Mouse (Mus musculus): Measurements from ENCODE around the gene Zfp809. TPM values are rescaled to one million over a fixed set of nuclear protein-coding genes. Genes with fewer than 3 reads are reported as not detected.

Zfp809 gene
- polyA plus RNA-seq, 1 experiment from 2014 or later, result 10.6 TPM

GRCm38 (mm10) chr9:22278733-22279132, 53.2 kb downstream of the Zfp809 start:
- Histone ChIP-seq H3K27ac (no peak overlapping the region), H3K36me3 (peaks cover 86% of the 10 kb centered on the region), H3K4me2 (replicated peaks) (no peak overlapping the region), H3K9me3 (peaks cover 70% of the 10 kb centered on the region), H3K4me3 (no peak overlapping the region), H3K4me1 (no peaks in the 10 kb centered on the region), H3K9ac (no peak overlapping the region), H3K27me3 (replicated peaks) (no peaks in the 10 kb centered on the region)
- ATAC-seq (ENCODE audit: low FRiP score, low read depth), result no peak
- WGBS, result 97% methylated on average over 4 of the region's 4 CpGs

Other genes starting within 250 kb of the Zfp809 start
- 2.0 and 2.8 TPM in 2 replicates for gene Rgl3, start 236.3 kb upstream of the Zfp809 start, polyA plus RNA-seq (2016; fragmentation: Nextera tagmentation; extraction: Ambion mirVana)
- gene Ccdc151, start 223.1 kb upstream of the Zfp809 start, polyA plus RNA-seq (2016; fragmentation: Nextera tagmentation; extraction: Ambion mirVana), result 2.7 and 3.6 TPM in 2 replicates
- 104 and 109 TPM in 2 replicates for gene Prkcsh, start 222.9 kb upstream of the Zfp809 start, polyA plus RNA-seq (2016; fragmentation: Nextera tagmentation; extraction: Ambion mirVana)
- 73.5 and 77.9 TPM in 2 replicates for gene Elavl3, start 173.7 kb upstream of the Zfp809 start, polyA plus RNA-seq (2016; fragmentation: Nextera tagmentation; extraction: Ambion mirVana)
- gene Gm49318, start 154.5 kb upstream of the Zfp809 start, polyA plus RNA-seq (2016; fragmentation: Nextera tagmentation; extraction: Ambion mirVana), result not detected in 2 replicates
- 19.6 and 20.7 TPM in 2 replicates for gene Zfp653, start 154.3 kb upstream of the Zfp809 start, polyA plus RNA-seq (2016; fragmentation: Nextera tagmentation; extraction: Ambion mirVana)
- gene Ecsit, start 140.3 kb upstream of the Zfp809 start, polyA plus RNA-seq (2016; fragmentation: Nextera tagmentation; extraction: Ambion mirVana), result 46.7 and 47.3 TPM in 2 replicates
- 0.39 and 1.4 TPM in 2 replicates for gene Cnn1, start 126.5 kb upstream of the Zfp809 start, polyA plus RNA-seq (2016; fragmentation: Nextera tagmentation; extraction: Ambion mirVana)
- gene Elof1, start 108.5 kb upstream of the Zfp809 start, polyA plus RNA-seq (2016; fragmentation: Nextera tagmentation; extraction: Ambion mirVana), result 171 and 172 TPM in 2 replicates
- 5.2 and 5.8 TPM in 2 replicates for gene Acp5, start 90.0 kb upstream of the Zfp809 start, polyA plus RNA-seq (2016; fragmentation: Nextera tagmentation; extraction: Ambion mirVana)
- 63.2 and 68.4 TPM in 2 replicates for gene Pigyl, start 68.9 kb upstream of the Zfp809 start, polyA plus RNA-seq (2016; fragmentation: Nextera tagmentation; extraction: Ambion mirVana)
- gene Zfp872, start 37.6 kb upstream of the Zfp809 start, polyA plus RNA-seq (2016; fragmentation: Nextera tagmentation; extraction: Ambion mirVana), result 0.13 and 0.33 TPM in 2 replicates
- 4.7 and 5.1 TPM in 2 replicates for gene Zfp599, start 34.2 kb downstream of the Zfp809 start, polyA plus RNA-seq (2016; fragmentation: Nextera tagmentation; extraction: Ambion mirVana)
- gene Zfp810, start 81.9 kb downstream of the Zfp809 start, polyA plus RNA-seq (2016; fragmentation: Nextera tagmentation; extraction: Ambion mirVana), result 36.3 and 38.8 TPM in 2 replicates
- gene Anln, start 163.5 kb downstream of the Zfp809 start, polyA plus RNA-seq (2016; fragmentation: Nextera tagmentation; extraction: Ambion mirVana), result 23.9 and 26.9 TPM in 2 replicates
- 6.2 and 6.7 TPM in 2 replicates for gene 9530077C05Rik, start 185.8 kb downstream of the Zfp809 start, polyA plus RNA-seq (2016; fragmentation: Nextera tagmentation; extraction: Ambion mirVana)
- gene Gm17545, start 228.6 kb downstream of the Zfp809 start, polyA plus RNA-seq (2016; fragmentation: Nextera tagmentation; extraction: Ambion mirVana), result not detected in 2 replicates
- gene Rp9, start 244.0 kb downstream of the Zfp809 start, polyA plus RNA-seq (2016; fragmentation: Nextera tagmentation; extraction: Ambion mirVana), result 57.3 TPM in 2 replicates

All from neural tube, embryonic 12.5 days (tissue).